Mouse (Mus musculus) layer of hippocampus, adult 2 months (tissue): ENCODE measurements at regions not wholly inside any gene's neighbourhood (a gene's known extent, or its start where the extent isn't known, plus 50 kb on each side); places are given as distances from the start of the nearest gene placed in this dataset.
A peak's percentile ranks its signal among the peaks of the same experiment; 100 is the strongest.

Experiments used
- DNase-seq, 2 experiments: peaks; one replicate each; pipeline ENCODE4 v3.0.0; 2022; ENCODE audit warnings: low spot score in 2 of 2
- H3K27ac ChIP-seq: fragments of 200-600 bp; 2 replicates; pipeline ENCODE4 v1.8.1; 2022
- H3K4me3 ChIP-seq: fragments of 200-600 bp; 2 replicates; pipeline ENCODE4 v1.8.1; 2022; ENCODE audit warnings: mild to moderate bottlenecking
- CTCF ChIP-seq: fragments of 200-600 bp; conservative IDR thresholded peaks from 2 replicates; pipeline ENCODE4 v1.8.1; 2022; ENCODE audit warnings: antibody characterized with exemption, mild to moderate bottlenecking, moderate library complexity

GRCm38 (mm10) chr8:54330106-54330505 lies 199.3 kb upstream of the Asb5 start:
- no peak for TF ChIP-seq CTCF
- DNase-seq, result no peak
- Histone ChIP-seq H3K4me3 (no peak overlapping the region), H3K27ac (no peak overlapping the region)

- Histone ChIP-seq H3K4me3 (no peak overlapping the region), H3K27ac (no peak overlapping the region)
- peak; percentile 59 for TF ChIP-seq CTCF
- no peak for DNase-seq
Observed at GRCm38 (mm10) chr8:54331883-54332282, 197.5 kb upstream of the Asb5 start.

GRCm38 (mm10) chr8:54351123-54351522 lies 178.3 kb upstream of the Asb5 start:
- no peak for DNase-seq
- TF ChIP-seq CTCF, result no peak
- Histone ChIP-seq H3K27ac (no peak overlapping the region), H3K4me3 (no peak overlapping the region)

- DNase-seq, result no peak
- no peak overlapping the region for H3K27ac ChIP-seq
- no peak for TF ChIP-seq CTCF
- no peak overlapping the region for H3K4me3 ChIP-seq
Observed at GRCm38 (mm10) chr8:54361716-54362115, 167.7 kb upstream of the Asb5 start.

GRCm38 (mm10) chr8:54370501-54370900 lies 158.9 kb upstream of the Asb5 start:
- no peak overlapping the region for H3K27ac ChIP-seq
- H3K4me3 ChIP-seq, result no peak overlapping the region
- no peak for TF ChIP-seq CTCF
- DNase-seq, result no peak

- no peak overlapping the region for H3K4me3 ChIP-seq
- TF ChIP-seq CTCF, result no peak
- no peak overlapping the region for H3K27ac ChIP-seq
- no peak for DNase-seq
Observed at GRCm38 (mm10) chr8:54371073-54371472, 158.3 kb upstream of the Asb5 start.

- no peak for DNase-seq
- no peak for TF ChIP-seq CTCF
- H3K4me3 ChIP-seq, result no peak overlapping the region
- H3K27ac ChIP-seq, result no peak overlapping the region
Observed at GRCm38 (mm10) chr8:54372921-54373320, 156.5 kb upstream of the Asb5 start.

- no peak for TF ChIP-seq CTCF
- no peak for DNase-seq
- Histone ChIP-seq H3K4me3 (no peak overlapping the region), H3K27ac (no peak overlapping the region)
Observed at GRCm38 (mm10) chr8:54375373-54376098, 153.8 kb upstream of the Asb5 start.

- H3K27ac ChIP-seq, result no peak overlapping the region
- DNase-seq, result no peak
- H3K4me3 ChIP-seq, result no peak overlapping the region
- TF ChIP-seq CTCF, result no peak
Observed at GRCm38 (mm10) chr8:54380191-54380590, 149.2 kb upstream of the Asb5 start.

GRCm38 (mm10) chr8:54392866-54393265 lies 136.5 kb upstream of the Asb5 start:
- H3K27ac ChIP-seq, result no peak overlapping the region
- H3K4me3 ChIP-seq, result no peak overlapping the region
- TF ChIP-seq CTCF, result no peak
- no peak for DNase-seq

GRCm38 (mm10) chr8:54393466-54394197 lies 135.7 kb upstream of the Asb5 start:
- TF ChIP-seq CTCF, result no peak
- no peak overlapping the region for H3K27ac ChIP-seq
- no peak for DNase-seq
- H3K4me3 ChIP-seq, result no peak overlapping the region

GRCm38 (mm10) chr8:54405723-54406122 lies 123.7 kb upstream of the Asb5 start:
- DNase-seq, result no peak
- Histone ChIP-seq H3K27ac (no peak overlapping the region), H3K4me3 (no peak overlapping the region)
- no peak for TF ChIP-seq CTCF

- H3K27ac ChIP-seq, result no peak overlapping the region
- TF ChIP-seq CTCF, result no peak
- no peak overlapping the region for H3K4me3 ChIP-seq
- peak in 1 of 2 experiments; percentile 13 for DNase-seq
Observed at GRCm38 (mm10) chr8:54414092-54414799, 115.1 kb upstream of the Asb5 start.
